Mouse (Mus musculus) naive thymus-derived CD4-positive, alpha-beta T cell, adult 2 months (primary cell): ENCODE results near the gene Olfr920.

ENCODE experiments used
- DNase-seq: peaks from one replicate; pipeline ENCODE4 v3.0.0-alpha.2; 2011; ENCODE audit warnings: low read depth

Gene Olfr920

DNA sequence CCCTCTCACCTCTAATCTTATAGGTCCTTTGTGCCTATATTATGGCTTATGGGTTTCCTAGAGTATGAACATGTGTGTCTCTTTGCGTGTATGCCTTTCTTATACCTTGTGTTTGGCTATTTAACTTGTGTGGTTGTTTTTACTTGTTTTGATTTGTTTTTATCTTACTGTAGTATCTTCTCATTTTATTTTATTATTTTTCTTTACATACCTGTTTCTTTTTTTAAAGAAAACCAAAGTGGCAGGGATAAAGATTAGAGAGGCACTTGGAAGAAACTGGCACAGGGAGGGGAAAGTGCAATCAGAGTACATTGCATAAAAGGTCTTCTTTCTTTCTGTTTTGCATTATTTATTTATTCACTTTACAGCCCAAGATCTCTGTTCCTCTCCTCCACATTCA lies at the start of gene Olfr920:
Gene Olfr920, plus strand, starts transcription at position 301 of the 400 bp plus-strand sequence.
- no peak for DNase-seq

- DNase-seq: peak; percentile 32
These were observed 34.0 kb upstream of the Olfr920 start, which contains the start of gene Vwa5a for GRCm38 (mm10) chr9:38718102-38718501. Gene Vwa5a, plus strand, starts transcription at chr9:38718268.

- peak; percentile 32 for DNase-seq
These were observed 33.1 kb upstream of the Olfr920 start for GRCm38 (mm10) chr9:38718927-38719441.

DNA sequence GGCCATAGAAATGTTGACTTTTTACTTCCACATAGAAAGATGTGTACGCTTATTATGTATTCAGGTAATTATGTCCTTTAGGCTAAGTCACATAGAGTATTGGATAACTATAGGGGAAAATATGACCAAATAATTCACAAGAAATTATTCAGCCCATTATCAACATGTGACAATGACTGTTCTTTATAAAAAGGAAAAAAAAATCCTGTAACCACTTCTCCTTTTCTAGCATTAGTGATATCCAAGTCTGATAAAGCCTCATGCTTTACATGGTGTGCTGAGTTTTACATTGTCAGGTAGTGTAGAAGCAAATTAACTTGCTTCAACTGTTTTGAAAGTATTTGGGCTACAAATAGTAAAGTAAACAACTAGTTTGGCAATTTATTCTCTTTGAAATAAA lies 28.1 kb upstream of the Olfr920 start:
- no peak for DNase-seq

DNA sequence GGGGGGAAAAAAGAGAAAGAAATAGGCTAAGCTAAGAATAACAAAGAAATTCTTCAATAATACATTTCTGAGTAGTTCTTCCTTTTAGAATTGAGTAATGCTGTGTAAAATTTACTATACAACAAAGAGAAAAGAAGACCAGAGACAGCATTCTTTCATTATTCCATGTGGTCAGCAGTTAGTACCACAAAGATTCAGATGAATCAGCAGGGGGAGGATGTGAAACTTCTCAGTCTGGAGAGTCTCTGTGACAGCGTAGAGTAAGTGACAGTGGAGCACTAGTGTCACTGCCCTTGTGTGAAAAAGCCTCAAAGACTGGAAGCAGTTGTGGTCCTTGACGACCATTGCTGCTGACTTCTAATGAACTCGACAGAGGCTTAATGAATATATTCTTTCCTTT lies 23.9 kb upstream of the Olfr920 start:
- no peak for DNase-seq

DNA sequence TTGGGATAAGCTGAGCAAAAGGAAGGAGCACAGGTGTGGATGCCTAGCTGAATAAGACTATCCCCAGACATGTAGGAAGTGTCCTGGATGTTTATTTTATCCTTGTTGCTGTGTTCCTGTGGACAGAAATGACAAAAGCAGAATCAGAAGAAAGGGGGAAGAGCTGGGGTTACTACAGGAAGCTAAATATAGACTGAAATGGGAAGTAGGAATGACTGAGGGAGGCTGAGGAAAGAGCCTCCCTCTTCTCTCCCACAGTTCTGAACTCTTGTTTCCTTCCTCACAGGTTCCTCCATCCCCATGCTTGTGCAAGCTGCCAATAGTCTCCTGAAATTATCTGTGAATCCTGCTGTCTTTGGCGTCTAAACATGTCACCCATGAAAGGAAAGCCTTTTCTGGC lies 10.7 kb upstream of the Olfr920 start:
- no peak for DNase-seq

GRCm38 (mm10) chr9:38744619-38745315 lies 7.3 kb upstream of the Olfr920 start:
- no peak for DNase-seq

DNA sequence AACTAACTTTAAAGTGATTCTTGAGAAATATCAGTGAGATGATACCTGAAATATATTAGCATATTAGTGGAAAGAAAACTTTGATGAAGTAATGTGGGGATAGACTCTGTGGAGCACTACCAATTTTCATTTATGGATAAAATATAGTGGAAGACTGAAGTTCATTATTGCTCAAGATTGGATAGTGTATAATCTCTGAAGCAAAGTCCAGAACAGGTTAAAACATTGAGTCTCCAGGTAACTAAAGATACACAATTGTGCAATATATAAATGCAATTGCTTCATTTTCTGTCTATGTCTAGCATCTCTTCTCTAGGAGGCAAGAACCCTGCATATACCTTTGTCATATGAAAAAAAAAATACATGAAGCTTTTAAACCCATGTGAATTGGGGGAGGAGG lies 20.7 kb downstream of the Olfr920 start, which contains the start of gene Olfr921:
Gene Olfr921, plus strand, starts transcription at position 301 of the 400 bp plus-strand sequence.
- no peak for DNase-seq

DNA sequence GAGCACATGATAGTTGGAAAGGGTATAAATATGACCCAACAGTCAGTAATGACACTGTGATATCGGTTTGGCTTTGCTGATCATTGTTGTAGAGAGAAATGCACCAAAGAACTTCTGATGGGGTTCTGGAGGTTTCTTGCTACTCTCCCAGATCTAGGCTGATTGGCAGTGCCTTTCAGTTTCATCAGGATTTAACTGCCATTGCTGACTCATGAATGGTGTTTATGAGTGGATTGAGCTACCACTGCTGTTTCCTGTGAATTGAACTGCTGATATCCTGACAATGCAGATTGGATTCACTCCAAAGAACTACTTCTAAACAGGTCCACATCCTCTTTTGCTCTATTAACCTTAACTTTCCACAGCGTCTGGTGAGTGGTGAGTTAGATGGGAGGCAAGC lies 40.6 kb downstream of the Olfr920 start:
- no peak for DNase-seq

- no peak for DNase-seq
These were observed 53.6 kb downstream of the Olfr920 start for GRCm38 (mm10) chr9:38805696-38806095.
